Mouse (Mus musculus) thymus, postnatal 25 days (tissue): ENCODE measurements around the gene Bsn.

Source experiments
- DNase-seq: peaks from one replicate; pipeline ENCODE4 v3.0.0; 2022

The Bsn gene

DNA sequence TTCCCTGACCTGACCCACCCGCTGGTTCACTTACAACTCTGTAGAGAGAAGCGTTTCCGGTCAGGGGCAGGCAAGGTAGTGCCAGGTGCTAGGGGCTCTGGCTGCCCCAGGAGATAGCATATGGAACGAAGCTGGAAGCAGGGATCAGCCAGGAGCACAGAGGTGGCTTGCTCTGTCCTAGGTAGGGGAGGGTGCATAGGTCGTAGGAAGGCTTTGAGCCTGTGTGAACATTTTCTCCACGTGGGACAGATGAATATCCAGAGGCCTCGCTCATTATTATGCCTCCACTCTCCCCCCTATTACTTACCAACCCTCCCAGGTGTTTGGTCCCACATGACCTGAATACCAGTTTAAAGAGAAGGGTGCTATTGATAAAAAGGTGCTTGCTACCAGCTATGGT is 137.8 kb downstream of the Bsn start:
- DNase-seq = no peak

DNA sequence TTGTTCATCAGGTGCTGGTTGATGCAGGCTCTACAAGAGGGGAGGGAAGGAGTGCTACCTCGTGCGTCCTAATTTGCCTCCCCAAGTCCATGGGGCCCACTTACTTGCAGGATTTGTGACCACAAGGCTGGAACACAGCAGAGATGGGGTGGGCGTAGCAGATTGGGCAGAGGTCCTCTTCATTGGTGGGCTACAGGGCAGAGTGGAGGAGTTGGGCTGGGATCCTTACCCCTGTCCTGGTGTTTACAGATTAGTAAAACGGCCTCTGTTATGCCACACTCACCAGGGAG is 138.3 kb downstream of the Bsn start:
- DNase-seq = no peak

GRCm38 (mm10) chr9:108051184-108051930 is 138.8 kb downstream of the Bsn start:
- DNase-seq = no peak

DNA sequence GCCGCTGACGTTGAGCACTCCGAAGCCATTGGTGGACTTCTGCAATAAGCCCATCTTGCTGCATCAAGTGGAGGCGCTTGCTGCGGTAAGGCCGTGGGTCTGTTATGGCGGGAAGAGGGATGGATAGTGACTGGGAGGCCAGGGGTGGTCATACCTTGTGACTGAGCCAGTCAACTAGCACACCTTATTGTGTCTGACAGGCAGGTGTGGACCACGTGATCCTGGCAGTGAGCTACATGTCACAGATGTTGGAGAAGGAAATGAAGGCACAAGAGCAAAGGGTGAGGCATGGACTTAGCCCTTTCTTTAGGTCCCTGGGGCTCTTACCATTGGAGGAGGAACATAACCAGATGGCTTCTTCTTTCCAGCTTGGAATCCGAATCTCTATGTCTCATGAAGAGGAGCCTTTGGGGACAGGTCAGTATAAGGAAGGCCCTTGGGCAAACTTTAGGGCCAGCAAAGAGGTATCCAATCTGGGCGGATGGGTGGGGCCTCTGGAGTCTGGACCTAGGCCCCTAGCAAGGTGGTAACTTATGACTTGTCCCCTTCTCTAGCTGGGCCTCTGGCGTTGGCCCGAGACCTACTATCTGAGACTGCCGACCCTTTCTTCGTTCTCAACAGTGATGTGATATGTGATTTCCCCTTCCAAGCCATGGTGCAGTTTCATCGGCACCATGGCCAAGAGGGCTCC is 140.5 kb downstream of the Bsn start:
- DNase-seq = no peak

GRCm38 (mm10) chr9:108049016-108049455 is 141.1 kb downstream of the Bsn start, which contains the start of gene Gmppb:
TSS of gene Gmppb (plus strand) at chr9:108049242.
- peak; percentile 91 for DNase-seq

- DNase-seq = no peak
These were observed 141.6 kb downstream of the Bsn start for GRCm38 (mm10) chr9:108048566-108048955.

GRCm38 (mm10) chr9:108047601-108048565 is 142.3 kb downstream of the Bsn start:
- DNase-seq = no peak

- DNase-seq = no peak
These were observed 143.6 kb downstream of the Bsn start for GRCm38 (mm10) chr9:108046582-108046981.
